Mouse (Mus musculus): ENCODE measurements around the gene Vmn2r65. TPM values are rescaled to one million over a fixed set of nuclear protein-coding genes. Genes with fewer than 3 reads are reported as not detected.

The Vmn2r65 gene
- polyA plus RNA-seq (2012; rRNA removed), result not detected in 2 replicates

DNA sequence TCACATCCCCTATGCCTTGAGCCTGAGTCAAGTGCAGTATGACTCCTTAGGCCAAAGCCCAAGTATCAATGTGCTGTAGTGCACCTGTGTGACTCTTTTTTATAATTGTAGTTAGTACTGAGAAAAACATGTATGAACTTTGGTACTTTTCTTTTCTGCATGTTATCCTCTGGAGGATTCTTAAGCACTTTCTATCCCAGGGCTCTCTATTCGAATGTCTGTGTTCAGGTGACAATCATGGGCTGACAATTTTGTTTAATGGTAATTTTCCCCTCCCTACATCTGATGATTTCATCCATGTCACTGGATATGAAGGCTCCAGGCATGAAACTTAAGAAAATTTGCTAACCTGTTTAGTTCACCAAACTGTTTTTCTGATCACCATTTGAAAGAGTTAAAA lies at the start of gene Vmn2r65:
Vmn2r65 (minus strand) TSS at position 101 of the 400 bp plus-strand sequence.
- no peak for DNase-seq (ENCODE audit: low read depth)
- TF ChIP-seq POLR2A (IDR thresholded peaks at IDR 0.05; ENCODE audit: borderline replicate concordance, extremely low read depth, insufficient read depth, insufficient read length, poor library complexity, severe bottlenecking) (no peak), CTCF (IDR thresholded peaks at IDR 0.05; ENCODE audit: borderline replicate concordance, extremely low read depth, insufficient read depth, insufficient read length) (no peak)

DNA sequence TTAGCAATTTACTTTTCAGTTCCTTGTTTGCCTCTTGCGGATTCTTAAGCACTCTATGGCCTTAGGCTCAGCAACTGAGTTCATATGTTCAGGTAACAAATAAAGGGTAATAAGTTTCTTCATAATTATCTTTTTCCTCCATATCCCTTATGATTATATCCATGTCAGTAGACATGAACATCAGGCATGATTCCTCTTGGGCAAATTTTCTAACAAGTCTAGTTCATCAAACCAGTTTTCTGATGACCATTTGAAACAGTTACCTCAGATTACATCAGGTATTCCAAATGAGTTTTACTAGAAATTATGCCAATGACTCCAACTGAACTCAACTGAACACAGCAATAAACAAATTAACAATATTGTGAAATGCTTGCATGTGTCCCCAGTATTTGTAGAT lies 48.3 kb upstream of the Vmn2r65 start, which contains the start of gene Vmn2r66:
Vmn2r66 (minus strand) TSS at position 101 of the 400 bp plus-strand sequence.
- no peak for DNase-seq (ENCODE audit: low read depth)
- TF ChIP-seq CTCF (IDR thresholded peaks at IDR 0.05; ENCODE audit: borderline replicate concordance, extremely low read depth, insufficient read depth, insufficient read length) (no peak), POLR2A (IDR thresholded peaks at IDR 0.05; ENCODE audit: borderline replicate concordance, extremely low read depth, insufficient read depth, insufficient read length, poor library complexity, severe bottlenecking) (no peak)

DNA sequence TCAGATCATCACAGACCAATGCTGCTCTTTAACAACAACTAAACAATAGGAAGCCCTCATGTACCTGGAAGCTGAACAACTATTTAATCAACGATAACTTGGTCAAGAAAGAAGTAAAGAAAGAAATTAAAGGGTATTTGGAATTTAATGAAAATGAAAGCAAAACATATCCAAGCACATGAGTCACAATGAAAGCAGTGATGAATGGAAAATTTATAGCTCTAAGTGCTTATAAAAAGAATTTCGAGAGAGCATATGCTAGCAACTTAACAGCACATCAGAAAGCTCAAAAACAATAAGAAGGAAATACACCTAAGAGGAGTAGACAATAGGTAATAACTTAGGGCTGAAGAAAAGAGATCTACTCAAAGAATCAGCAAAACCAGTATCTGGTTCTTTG lies 32.8 kb upstream of the Vmn2r65 start:
- no peak for DNase-seq (ENCODE audit: low read depth)
- TF ChIP-seq POLR2A (IDR thresholded peaks at IDR 0.05; ENCODE audit: borderline replicate concordance, extremely low read depth, insufficient read depth, insufficient read length, poor library complexity, severe bottlenecking), result no peak
- no peak for TF ChIP-seq CTCF (IDR thresholded peaks at IDR 0.05; ENCODE audit: borderline replicate concordance, extremely low read depth, insufficient read depth, insufficient read length)

Other genes with a start within 250 kb of the Vmn2r65 start
- not detected in 2 replicates for gene Olfr291, start 110.6 kb downstream of the Vmn2r65 start, polyA plus RNA-seq (2012; rRNA removed)
- gene Vmn2r66, start 48.2 kb upstream of the Vmn2r65 start, polyA plus RNA-seq (2012; rRNA removed), result not detected in 2 replicates
- gene Vmn2r67, start 191.9 kb upstream of the Vmn2r65 start, polyA plus RNA-seq (2012; rRNA removed), result not detected in 2 replicates